Mouse (Mus musculus) Patski (cell line): ENCODE results near the gene Tmigd3. TPM values are rescaled to one million over a fixed set of nuclear protein-coding genes. Genes with fewer than 3 reads are reported as not detected.

ENCODE experiments used
- ATAC-seq: fragments of 100-300 bp; one replicate; pipeline ENCODE4 v1.8.0; 2021
- CTCF ChIA-PET: fragments of 350-600 bp; sonication (Branson Sonifier 250); formaldehyde crosslinking; loops from one replicate; lab custom pipeline; 2022; ENCODE audit warnings: inconsistent platforms; lab: Charles Lee
- POLR2A ChIA-PET: fragments of 350-600 bp; sonication (Branson Sonifier 250); formaldehyde crosslinking; loops from one replicate; lab custom pipeline; 2022; ENCODE audit warnings: antibody characterized with exemption, inconsistent platforms; lab: Charles Lee
- DNase-seq: peaks from one replicate; pipeline ENCODE4 v3.0.0-alpha.2; 2011; ENCODE audit warnings: low read depth, low spot score
- H3K27me3 ChIP-seq: fragments of 371-371 bp; one replicate; pipeline ENCODE4 v1.5.1; 2021
- CTCF ChIP-seq: fragments of 100-300 bp; IDR thresholded peaks from one replicate; pipeline ENCODE4 v1.5.1; 2021
- in situ Hi-C: fragments of 300-500 bp; cut with MboI; formaldehyde crosslinking; loops from 3 replicates; pipeline ENCODE4 v1.11.1; 2018; ENCODE audit warnings: low pct_unique_long_range_greater_than_20kb, mixed read lengths
- polyA plus RNA-seq: library from polyadenylated mRNA; unstranded; gene quantifications from one replicate; pipeline ENCODE4 v1.2.3, GENCODE M21; 2021

Tmigd3 gene
- polyA plus RNA-seq, 1 experiment from 2014 or later, result not detected

- ChIA-PET CTCF (interaction anchor here (1.5 kb wide), 1 partner anchor 13 kb away, joined by 3 read pairs; no protein-coding TSS in a partner anchor), POLR2A (interaction anchor here (1.0 kb wide), 1 partner anchor 24 kb away, joined by 3 read pairs; no protein-coding TSS in a partner anchor)
- in situ Hi-C loops, result no loop called here
- peaks cover 7% of the 10 kb centered on the region for H3K27me3 ChIP-seq
- TF ChIP-seq CTCF, result no peak
- ATAC-seq (no peak), DNase-seq (no peak)
These were observed 24.2 kb upstream of the Tmigd3 start for GRCm38 (mm10) chr3:105846294-105847069.

- H3K27me3 ChIP-seq, result peaks cover 7% of the 10 kb centered on the region
- POLR2A ChIA-PET, result interaction anchor here (0.5 kb wide), 1 partner anchor 200 kb away, joined by 4 read pairs; no protein-coding TSS in a partner anchor
- in situ Hi-C loops, result no loop called here
- TF ChIP-seq CTCF, result no peak
- DNase-seq (no peak), ATAC-seq (no peak)
- CTCF ChIA-PET, result no interaction called here
These were observed 16.9 kb upstream of the Tmigd3 start for GRCm38 (mm10) chr3:105853781-105854180.

GRCm38 (mm10) chr3:105854786-105855185 is 15.9 kb upstream of the Tmigd3 start:
- TF ChIP-seq CTCF, result no peak
- ATAC-seq (no peak), DNase-seq (no peak)
- in situ Hi-C loops, result no loop called here
- ChIA-PET POLR2A (interaction anchor here (0.6 kb wide), 2 partner anchors 10 to 20 kb away, joined by 3 read pairs; no protein-coding TSS in a partner anchor), CTCF (interaction anchor here (1.6 kb wide), 1 partner anchor 10 kb away, joined by 3 read pairs; no protein-coding TSS in a partner anchor)
- peaks cover 6% of the 10 kb centered on the region for H3K27me3 ChIP-seq

DNA sequence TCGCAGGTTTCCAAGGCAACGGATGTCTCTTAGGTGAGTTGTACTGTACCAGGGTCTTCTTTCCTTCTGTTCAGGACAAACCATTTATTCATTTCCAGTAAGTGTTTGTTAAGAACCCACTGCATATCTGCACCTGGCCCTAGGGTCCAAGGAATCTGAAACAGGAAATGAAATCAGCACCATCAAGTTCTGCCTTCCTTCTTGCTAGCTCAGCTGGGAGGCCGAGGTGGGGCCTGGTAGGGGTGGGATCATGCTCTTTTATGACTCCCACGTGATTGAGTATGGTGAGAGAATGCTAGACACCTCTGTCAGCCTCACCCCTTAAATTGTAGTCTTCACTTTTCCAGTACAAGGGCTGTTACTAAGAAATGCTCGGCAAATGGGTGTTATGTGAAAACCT is 13.2 kb upstream of the Tmigd3 start:
- in situ Hi-C loops, result no loop called here
- CTCF ChIA-PET, result no interaction called here
- ATAC-seq, result no peak
- TF ChIP-seq CTCF, result no peak
- DNase-seq, result no peak
- peaks cover 8% of the 10 kb centered on the region for H3K27me3 ChIP-seq
- POLR2A ChIA-PET, result no interaction called here

DNA sequence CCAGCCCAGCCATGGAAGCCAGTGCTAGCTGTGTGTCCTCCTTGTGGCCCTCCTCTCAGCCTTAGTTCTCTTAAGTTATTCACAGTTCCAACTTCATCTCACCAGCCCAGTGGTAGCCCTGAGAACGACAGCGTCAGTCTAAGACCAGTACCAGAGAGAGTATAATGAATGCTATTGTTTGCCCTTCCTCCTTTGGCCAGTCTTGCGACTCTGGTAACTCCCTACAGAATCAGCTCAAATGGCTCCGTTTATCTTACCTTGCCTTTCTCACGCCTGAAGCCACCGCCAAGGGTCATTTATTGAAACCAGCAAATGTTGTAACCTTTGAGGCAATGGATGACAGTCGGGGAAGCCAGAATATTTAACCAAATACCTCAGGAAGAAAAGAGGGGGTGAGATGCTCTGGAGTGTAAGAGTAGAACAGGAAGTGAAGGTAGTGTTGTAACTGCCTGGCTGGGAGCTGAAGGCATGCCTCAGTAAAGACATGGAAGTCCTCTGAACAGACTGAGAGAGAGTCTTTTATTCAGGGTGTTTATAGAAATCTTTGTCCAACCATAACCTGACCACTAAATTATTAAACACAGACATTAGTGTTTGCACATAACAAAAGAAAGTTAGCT is 8.8 kb upstream of the Tmigd3 start:
- CTCF ChIA-PET, result no interaction called here
- POLR2A ChIA-PET, result no interaction called here
- ATAC-seq (no peak), DNase-seq (no peak)
- H3K27me3 ChIP-seq, result peaks cover 14% of the 10 kb centered on the region
- TF ChIP-seq CTCF, result no peak
- in situ Hi-C loops, result no loop called here

DNA sequence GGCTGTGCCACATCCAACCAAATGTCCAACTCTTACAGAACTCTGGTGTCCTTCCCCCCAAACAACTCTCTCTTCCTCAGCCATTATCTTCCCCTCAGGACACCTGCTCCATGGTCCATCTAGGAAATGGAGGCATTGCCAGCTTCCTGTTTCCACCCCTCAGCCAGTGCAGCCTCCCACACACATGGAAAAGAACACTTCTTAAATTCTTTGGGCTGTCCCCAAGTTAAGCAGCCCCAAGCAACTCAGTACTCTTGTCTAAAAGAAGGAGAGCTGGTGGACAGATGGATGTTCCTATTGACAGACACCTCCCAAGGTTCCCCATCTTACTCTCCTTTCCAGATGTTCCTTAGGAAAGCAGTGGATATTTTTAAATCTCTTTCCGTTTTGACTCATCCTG is 6.6 kb upstream of the Tmigd3 start:
- in situ Hi-C loops, result no loop called here
- ChIA-PET POLR2A (no interaction called here), CTCF (interaction anchor here (1.2 to 1.6 kb wide), 2 partner anchors 9 to 34 kb away, joined by 3 read pairs; no protein-coding TSS in a partner anchor)

DNA sequence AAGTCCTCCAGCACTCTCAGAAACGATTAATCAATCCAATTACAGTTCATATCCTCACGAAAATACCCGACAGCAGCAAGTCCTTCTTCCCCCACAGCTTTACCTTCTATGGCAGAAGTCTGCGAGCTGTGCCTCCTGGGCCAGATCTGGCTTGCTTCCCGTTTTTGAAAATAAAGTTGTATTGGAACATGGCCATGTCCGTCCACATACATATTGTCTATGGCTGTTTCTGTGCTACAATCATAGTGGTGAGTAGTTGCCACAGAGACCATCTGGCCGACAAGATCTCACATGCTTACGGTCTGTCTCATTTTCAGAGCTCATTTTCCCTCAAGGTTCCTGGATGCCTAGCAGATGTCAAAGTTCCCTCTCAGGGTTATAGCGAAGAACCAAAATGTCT is 5.6 kb upstream of the Tmigd3 start:
- DNase-seq (no peak), ATAC-seq (no peak)
- TF ChIP-seq CTCF, result no peak
- in situ Hi-C loops, result no loop called here
- CTCF ChIA-PET, result interaction anchor here (1.2 to 1.6 kb wide), 3 partner anchors 10 to 35 kb away, joined by 3 to 4 read pairs (median 3); no protein-coding TSS in a partner anchor
- H3K27me3 ChIP-seq, result peaks cover 14% of the 10 kb centered on the region
- POLR2A ChIA-PET, result no interaction called here

More for the DNA sequence above, 6.6 kb upstream of the Tmigd3 start:
- DNase-seq (no peak), ATAC-seq (no peak)
- TF ChIP-seq CTCF, result no peak
- peaks cover 14% of the 10 kb centered on the region for H3K27me3 ChIP-seq

DNA sequence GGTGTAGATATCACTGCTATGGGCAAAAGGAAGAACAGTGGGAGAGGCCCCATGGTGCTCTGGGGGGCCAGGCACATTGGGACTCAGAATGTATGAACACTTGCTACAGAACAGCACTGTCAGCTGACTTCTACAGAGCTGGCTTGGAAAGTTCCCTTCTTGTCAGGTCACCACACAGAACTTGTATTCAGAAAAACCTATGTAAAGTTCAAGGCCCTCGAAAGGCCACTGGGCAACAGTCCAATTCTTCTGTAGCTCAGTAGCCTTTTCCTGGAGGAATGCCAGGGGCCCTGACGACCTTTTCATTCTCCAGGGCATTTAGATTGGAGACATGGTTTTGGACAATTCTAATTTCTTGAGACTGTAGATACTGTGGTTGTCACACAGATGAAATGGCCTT is 2.6 kb upstream of the Tmigd3 start:
- ChIA-PET POLR2A (no interaction called here), CTCF (no interaction called here)
- H3K27me3 ChIP-seq, result peaks cover 7% of the 10 kb centered on the region
- no peak for DNase-seq
- no peak for ATAC-seq
- in situ Hi-C loops, result no loop called here
- no peak for TF ChIP-seq CTCF

DNA sequence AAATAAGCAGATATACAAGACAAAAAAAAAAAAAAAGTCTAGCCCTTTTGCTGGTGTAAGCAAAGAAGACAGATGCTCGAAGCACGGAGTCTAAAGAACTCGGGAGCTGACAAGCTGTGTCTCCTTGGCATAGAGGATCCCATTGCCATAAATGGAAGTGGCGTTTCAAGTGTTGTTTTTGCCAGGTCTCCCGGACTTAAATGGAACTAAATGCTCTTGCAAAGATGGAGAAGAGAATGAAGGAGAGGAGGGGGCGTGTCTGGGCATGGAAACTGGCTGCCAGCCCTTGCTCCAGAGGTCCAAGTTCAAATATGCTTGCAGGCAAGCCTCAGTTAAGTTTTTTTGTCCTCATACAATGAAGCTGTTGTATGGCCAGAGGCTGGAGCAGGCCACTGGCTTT is 1.3 kb downstream of the Tmigd3 start:
- in situ Hi-C loops, result no loop called here
- CTCF ChIA-PET, result interaction anchor here (0.9 kb wide), 1 partner anchor 16 kb away, joined by 3 read pairs; no protein-coding TSS in a partner anchor
- DNase-seq (no peak), ATAC-seq (no peak)
- TF ChIP-seq CTCF, result no peak
- POLR2A ChIA-PET, result no interaction called here
- H3K27me3 ChIP-seq, result no peaks in the 10 kb centered on the region

DNA sequence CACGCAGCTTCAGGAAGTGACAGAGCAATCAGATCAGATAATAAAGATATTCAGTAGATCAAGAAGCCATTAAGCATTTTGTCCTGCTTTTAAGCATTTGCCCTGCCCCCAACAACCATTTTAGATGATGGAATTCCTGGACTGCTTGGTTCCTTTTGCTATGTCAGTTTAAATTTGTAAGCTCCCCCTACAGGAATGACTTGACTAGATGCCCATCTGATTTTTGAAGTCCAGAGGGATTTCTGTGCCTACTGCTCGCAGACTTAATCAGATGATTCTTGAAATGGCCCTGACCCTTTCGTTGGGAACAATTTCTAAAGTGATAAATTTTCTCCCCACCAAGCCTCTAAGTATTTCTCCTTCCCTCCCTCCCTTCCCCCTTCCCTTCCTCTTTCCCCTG is 1.9 kb downstream of the Tmigd3 start:
- DNase-seq (no peak), ATAC-seq (no peak)
- ChIA-PET CTCF (no interaction called here), POLR2A (no interaction called here)
- H3K27me3 ChIP-seq, result no peaks in the 10 kb centered on the region
- in situ Hi-C loops, result no loop called here
- TF ChIP-seq CTCF, result no peak
